Mouse (Mus musculus): Measurements from ENCODE around the gene Ablim1.
A peak's percentile ranks its signal among the peaks of the same experiment; 100 is the strongest.

Ablim1 gene

DNA sequence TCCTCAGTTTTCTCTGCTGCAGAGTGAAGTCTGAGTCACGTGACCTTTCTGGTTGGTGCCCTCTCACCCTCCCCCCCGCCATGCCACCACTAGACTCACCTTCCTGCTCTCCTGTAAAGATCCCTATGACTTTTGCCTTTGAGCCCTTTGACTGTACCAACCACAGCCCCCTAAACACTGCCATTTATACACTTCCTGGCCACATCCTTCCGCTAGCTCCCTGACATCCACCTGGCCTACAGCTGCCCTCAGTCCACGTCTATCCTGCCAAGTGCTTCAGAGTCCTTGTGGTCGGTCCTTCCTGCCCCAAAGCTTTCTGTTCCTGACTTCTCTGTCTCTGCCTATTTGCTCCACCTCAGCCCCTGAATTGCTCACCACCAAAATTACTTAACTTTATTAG, 29.1 kb upstream of the Ablim1 start:
- DNase-seq (ENCODE audit: low spot score) = no peak

DNA sequence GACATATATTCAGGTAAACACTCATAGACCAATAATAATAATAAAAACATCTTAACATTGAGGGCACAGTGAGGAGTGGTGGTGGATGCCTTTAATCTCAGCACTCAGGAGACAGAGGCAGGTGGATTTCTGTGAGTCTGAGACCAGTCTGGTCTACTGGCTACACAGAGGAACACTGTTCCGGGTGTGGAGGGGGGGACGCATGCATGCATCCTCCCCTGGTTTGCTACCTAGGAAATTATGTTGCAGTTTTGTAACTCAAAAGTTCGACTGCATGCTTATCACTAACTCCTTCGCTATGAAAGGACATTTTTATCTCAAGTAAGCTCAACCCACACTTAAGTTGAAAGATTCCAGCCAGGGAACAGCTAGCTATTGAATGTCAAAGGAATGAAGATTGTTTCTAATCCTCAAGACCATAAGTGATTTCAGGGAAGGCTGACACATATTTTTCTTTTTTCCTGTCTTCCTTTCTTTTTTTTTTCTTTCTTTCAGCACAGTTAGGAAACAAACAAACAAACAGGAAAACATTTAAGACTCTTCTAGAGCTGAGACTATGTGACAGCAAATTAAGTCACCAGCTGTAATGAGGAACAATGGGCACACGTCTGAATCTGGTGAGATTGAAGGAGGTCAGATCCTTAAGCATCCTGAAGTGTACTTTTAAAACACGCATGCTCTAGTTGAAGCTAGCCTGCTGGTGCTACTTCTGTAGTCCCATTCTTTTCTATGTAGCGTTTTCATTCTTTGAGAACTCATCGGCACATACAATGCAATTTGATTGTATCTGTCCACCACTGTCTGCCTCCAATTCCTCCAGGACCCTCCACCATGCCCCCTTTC, 26.4 kb upstream of the Ablim1 start:
- no peak for DNase-seq (ENCODE audit: low spot score)

DNA sequence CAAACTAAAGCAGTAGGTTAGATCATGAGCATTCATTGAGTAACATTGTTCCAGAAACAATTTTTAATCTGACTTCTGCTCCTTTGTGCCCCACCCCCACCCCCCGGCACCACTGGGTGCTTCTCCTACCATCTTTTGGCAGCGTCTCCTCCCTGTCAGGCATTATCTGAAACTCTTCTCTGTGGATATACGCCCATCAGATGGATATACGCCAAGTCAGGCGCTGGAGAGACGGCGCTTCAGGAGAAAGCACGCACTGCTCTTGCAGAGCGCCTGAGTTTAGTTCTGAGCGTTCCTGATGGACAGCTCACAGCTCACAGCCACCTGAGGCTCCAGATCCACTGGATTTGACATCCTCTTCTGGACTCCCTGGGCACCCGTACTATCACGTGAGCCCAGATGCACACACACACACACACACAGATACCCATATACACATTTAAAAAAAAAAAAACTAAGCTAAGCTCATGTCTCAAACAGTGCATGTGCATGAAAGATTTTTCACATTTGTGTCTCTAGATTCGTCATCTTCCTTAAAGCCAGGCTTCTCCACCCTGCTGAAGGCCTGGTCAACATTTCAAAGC, 24.7 kb upstream of the Ablim1 start:
- DNase-seq (ENCODE audit: low spot score) = no peak

DNA sequence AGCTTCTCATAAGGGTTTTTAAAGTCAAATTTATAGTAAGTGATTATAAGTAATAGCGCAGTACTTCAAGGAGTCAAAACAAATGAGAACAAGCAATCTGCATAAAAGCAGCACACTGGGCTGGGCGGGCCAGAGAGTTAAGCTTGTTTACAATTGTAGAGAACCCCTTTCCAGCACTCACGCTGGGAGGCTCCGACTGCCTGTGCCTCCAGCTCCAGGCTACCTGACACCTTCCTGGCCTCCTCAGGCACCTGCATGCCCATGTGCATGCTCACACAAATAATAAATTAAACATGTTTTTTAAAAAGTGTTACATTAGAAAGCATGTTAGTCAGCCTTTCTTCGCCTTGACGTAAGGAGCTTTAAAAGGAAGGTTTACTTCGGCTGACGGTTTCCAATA, 20.4 kb upstream of the Ablim1 start:
- DNase-seq (ENCODE audit: low spot score) = no peak

DNA sequence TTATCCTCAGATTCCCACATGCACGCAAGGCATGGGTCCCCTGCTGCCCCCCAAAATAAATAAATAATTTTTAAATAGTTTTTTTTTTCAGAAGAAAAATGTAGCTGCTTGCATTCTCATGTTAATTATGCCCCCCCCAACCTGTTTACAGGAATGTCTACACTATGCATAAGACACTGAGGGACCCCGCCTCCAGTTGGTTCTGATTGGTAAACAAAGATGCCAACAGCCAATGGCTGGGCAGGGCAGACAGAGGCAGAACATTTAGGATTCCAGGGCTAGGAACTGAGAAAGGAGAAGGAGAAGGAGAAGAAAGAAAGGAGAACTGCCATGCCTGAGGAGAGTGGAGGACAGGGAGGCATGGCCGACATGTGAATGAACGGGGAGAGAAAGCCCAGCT, 18.6 kb upstream of the Ablim1 start:
- DNase-seq (ENCODE audit: low spot score) = no peak

DNA sequence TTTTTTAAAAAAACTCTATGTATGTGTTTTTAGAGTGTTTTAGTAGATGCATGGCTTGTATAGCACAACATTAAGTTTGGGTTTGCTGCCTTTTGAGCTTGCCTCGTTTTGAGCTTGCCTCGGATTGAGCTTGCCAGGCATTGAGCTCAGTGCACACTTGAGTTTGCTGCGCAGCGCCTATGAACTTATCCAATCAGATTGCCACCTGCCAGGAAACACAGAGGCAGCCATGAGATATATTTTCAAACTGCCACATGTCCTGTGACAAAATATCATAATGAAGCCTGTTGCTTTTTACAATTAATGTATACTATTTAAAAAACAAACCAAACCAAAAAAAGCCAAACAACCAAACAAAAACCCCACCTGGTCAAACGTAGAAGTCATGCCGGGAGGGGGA, 16.5 kb upstream of the Ablim1 start:
- DNase-seq (ENCODE audit: low spot score) = no peak

DNA sequence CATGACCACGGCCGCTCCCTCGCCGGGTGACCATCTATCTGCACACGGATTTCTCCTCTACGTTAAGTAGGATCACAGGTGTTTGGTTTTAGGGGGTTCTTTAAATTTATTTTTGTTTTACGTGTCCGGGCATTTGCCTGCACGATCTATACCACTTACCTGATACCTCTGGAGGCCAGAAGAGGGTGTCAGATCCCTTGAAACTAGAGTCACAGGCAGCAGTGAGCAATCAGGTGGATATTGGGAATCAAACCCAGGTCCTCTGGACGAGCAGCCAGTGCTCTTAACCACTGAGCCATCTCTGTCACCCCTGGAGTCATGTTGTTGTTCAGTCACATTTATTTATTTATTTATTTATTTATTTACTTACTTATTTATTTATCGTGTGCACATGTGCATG, 15.6 kb upstream of the Ablim1 start:
- DNase-seq (ENCODE audit: low spot score) = no peak

DNA sequence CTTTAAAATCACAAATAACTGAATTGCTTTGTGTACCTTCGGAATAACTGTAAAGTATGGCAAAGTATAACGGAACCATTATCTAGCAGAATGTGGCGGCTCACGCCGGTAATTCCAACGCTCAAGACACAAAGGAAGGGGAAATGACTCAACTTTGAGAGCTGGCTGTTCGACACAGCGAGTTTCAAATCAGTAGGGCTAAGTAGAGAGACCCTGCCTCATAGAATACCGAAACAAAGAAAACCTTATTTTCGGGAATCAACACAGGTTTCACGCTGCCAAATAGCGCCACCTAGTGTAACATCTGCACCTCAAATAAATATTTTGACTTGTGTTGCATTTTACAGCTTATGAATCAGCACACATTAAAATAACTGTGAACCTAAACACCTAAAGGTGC, 14.1 kb upstream of the Ablim1 start:
- DNase-seq (ENCODE audit: low spot score) = peak; percentile 47

DNA sequence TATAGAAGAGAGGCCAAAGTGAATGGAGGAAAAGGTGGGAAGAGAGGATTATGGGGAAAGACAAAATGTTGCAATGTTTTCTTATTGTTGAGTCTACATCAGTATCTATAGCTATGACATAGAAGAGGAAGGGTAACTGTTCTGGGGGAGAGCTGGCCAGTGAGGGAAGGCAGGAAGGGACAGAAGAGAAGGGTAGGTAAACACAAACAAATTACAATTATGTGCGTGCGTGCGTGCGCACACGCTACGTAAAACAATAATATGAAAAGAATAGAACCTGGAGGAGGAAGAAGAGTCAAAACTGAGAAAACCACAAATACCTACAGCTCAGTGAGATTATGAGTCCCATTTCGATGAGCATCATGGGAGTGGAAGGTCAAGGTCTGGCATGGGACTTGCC, 13.6 kb upstream of the Ablim1 start:
- no peak for DNase-seq (ENCODE audit: low spot score)

DNA sequence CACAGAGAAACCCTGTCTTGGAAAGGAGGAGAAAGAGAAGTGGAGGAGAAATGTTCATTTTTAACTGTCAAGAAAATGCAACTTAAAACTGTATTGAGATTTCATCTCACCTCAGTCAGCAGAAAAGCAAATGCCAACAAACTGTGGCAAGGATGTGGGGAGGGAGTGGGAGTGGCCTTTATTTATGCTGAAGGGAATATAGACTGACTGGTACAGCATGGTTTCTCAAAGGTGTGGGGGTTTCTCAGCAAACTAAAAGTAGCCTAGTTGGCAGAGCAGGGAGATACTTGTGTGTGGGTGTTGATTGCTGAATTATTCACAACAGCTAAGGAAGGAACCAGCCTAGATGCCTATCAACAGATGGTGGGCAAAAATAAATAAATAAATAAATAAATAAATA, 13.0 kb upstream of the Ablim1 start:
- DNase-seq (ENCODE audit: low spot score) = no peak

DNA sequence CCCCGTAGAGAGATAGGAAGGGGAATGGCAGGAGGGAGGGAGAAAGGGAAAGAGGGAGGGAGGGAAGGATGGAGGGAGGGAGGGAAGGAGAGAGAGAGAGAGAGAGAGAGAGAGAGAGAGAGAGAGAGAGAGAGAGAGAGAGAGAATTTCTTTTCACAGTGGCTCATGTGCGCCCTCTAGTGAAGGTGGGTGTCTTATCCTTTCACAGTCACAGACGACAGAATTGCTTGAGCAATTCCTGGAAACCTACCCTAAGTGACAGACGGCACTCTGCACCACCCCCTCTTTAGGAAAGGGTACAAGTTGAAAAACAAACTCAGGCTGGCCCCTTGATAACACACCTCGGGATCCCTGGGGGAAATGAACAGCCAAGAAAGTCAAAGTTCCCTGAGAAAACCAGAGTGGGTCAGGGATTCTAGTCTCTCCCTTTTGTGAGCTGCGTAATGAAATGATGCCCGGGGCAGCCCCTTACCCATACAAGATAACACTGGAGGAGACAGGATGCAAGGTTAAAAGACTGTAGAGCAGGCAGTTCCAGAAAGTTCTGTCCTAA, 11.1 kb upstream of the Ablim1 start:
- DNase-seq (ENCODE audit: low spot score) = peak; percentile 74

DNA sequence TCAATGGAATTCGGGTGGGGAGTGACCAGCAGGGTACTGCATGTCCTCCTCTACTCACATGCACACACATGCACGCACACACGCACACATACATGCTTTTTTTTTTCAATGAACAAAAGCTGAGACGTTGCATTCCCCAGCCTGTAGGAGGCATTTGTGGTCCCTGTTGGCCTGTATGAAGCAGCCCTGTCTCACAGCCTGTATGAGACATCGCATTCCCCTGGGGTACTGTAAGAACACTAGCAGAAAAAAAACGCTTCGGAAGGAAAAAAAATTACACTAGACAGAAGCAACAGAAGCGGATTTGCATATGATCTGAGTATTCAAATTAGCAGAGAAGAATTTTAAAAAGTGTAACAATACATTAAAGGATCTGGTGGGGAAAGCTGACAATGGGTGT, 8.4 kb upstream of the Ablim1 start:
- DNase-seq (ENCODE audit: low spot score) = no peak

DNA sequence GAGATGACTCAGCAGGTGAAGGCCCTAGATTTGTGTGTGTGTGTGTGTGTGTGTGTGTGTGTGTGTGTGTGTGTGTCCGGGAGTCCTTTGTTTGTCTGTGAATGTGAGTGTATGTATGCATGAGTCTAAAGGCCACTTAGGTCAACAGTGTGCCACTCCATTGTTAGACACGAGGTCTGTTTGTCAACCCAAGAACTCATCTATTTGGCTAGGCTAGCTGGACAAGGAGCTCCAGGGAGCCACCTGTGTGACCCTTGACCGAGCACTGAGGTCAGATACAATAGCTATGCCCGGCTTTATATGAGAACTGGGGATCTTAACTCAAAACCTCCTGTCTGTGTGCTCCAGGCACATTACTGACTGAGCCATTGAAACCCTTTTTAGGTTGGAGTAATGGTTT, 7.8 kb upstream of the Ablim1 start:
- DNase-seq (ENCODE audit: low spot score) = no peak

DNA sequence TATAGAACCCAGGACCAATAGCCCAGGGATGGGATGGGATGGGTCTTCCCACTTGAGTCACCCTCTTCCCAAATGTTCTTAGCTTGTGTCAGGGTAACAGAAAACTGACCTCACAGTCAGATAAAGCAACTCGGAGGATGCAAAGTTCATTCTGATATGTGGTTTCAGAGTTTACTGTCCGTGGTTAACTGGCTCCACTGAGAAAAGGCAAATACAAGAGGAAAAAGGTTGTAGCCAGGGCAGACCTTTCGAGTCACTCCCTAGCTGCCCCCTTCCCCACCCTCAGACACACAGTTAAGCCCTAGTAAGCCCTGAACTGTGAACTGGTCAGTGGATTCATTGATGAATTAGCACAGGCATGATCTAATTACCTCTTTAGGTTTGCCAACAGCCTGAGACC, 7.1 kb upstream of the Ablim1 start:
- DNase-seq (ENCODE audit: low spot score) = no peak

DNA sequence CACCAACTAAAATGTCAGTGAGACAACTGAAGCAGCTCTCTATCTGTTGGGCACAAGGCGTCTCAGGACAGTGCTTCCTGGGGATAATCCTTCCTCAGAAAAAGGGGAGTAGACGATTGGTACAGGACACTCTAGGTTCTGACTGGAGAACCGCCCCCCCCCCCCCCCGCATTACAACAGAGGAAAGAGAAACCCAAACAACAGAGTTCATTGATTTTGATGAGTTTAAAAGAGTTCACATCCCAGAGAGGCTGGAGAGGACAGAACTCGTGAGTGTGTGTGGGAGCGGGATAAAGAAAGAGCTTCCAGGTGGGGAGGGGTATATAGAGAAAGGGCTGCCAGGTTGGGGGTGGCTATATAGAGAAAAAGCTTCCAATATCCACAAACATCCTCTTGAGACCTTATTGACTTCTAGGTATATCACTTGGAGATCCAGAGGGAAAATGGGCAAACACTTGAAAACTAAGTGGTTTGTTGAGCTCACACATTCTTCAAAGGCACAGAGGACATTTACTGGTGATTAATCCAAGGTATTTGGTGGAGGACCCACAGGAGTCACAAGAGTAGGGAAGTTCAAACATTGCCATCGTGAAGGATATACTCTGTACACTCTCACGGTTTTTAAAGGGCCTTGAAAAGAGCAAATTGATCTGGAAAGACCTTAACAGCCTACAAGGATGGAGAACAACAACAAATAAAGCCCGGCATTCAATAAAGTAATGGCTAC, 6.1 kb upstream of the Ablim1 start:
- no peak for DNase-seq (ENCODE audit: low spot score)

DNA sequence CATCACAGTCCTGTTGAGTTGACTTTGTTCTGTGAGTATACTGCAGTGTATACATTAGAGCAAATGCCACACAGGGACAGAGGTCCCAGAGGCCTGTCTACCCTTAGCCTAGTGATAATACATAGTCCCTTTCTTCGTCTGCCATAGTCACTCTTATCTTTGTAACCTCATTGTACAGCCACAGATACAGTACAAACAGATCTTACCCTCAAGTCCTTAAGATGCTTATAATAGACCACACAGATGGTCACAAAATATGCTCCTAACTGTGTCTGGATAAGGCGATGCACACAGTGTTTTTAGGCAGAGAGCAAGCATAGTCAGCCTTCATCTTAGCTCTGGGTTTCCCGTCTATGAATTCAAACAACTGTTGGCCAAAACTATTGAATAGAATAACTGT, 1.9 kb upstream of the Ablim1 start:
- no peak for DNase-seq (ENCODE audit: low spot score)

DNA sequence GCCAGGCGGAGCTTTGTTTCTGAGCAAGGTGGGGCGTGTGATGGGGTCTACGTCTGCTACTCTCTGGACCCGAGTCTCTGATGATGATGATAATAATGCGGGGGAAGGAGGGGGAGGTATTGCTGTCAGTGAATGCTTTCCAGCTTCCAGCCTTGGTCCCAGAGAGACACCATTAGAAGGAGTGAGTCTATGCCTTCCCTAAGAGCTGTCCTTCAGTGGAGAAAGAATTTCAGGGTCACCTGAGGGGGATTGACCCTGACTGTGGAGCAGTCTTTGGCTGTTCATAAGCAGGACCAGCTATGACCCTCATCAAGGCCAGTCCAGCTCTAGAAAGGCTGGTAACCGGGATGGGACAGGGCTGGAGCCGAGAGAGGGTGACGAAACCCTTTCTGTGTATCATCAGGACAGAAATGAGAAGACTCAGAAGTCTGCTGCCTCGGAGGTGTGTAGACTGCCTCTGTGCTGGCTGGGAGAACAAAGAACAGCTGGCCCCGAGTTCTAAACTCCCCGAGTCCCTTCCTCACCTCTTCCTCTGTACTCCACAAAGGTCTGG, 370 bp upstream of the Ablim1 start:
- no peak for DNase-seq (ENCODE audit: low spot score)

DNA sequence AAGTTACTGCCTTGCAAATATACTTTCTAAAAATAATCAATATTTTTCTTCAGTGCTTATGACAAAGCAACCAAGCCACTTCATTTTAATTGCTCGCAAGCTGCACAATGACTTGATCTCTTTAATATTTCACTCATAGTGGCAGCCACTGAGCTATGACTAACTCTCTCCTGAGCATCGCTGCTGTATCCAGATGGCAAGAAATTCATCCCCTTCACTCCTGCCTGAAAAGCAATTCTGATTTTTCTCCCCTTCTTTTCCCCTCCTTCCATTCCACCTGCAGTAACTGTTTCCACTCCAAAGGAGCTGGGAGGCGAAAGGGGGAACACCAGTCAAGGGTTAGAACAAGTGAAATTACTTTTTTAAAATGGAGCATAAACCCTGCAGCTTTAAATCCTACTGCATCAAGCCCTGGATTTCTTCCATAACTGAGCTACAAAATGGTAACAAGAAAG, 801 bp downstream of the Ablim1 start:
- DNase-seq (ENCODE audit: low spot score) = no peak

DNA sequence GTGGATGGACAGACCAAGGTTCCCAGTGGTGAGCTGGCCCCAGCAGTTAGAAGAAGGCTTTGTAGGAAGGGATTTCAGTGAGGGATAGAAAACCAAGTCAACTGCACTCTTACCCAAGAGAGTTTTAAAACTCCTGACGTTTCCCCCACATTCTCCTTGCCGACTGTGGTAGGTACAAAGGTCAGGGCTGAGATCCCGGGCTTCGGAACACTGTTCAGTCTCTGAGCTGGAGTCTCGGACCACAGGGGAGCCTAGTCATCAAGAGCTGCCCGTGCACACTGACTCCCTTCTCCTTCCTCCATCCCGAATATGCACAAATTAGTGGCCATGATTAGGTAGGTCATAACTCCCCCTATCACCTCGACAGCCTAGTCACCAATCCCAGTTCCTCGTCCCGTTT, 1.5 kb downstream of the Ablim1 start:
- no peak for DNase-seq (ENCODE audit: low spot score)

DNA sequence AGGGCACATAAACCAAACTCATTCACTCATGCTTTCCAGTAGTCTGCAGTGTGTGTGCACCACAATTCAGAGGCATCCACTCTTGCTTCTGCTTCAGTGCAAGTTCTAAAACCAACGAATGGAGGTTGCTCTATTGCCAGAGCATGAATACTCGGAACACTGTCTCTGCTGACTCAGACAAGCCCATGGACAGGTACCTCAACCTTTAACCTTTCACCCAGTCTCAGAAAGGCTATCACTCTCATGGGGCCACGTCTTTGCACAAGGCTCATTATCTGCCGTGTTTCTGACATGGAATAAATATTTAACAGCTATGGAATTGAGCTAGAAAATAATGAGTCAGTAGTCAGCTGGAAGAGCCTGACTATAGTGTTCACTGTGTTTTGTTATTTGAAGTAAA, 4.7 kb downstream of the Ablim1 start:
- no peak for DNase-seq (ENCODE audit: low spot score)

DNA sequence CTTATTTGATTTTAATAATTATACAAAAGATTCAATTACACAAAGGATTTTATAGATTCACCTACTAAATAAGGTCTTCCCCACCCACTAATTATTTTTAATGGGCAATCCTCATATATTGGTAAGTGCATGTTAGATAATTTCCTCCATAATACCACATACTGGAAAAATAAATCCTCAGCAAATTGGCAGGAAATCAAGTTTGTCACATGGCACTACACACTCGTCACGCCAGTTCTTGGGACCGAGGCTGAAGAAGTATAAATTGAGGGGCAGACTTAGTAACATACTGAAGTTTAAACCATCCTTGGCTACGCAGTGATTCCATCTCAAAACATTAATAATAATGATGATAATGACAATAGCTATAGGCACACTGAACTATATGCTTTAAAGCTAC, 8.1 kb downstream of the Ablim1 start:
- no peak for DNase-seq (ENCODE audit: low spot score)

DNA sequence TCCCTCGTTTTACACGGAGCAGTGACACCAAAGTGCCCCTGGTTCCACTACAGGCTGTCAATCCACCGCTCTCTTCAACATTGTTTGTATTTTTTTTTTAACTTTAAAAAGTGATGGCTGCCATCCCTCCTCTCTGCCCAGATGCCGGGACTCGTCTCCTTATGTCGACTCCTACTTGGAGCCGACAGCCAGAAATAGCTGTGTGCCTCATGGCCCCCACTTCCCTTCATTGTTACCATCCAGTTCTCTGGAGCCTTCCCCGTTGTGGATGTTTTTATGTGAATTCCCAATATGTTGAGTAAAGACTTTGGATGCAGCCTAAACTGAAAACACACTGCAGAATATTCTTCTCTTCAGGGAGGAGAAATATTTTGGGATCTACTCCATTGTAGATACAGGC, 8.7 kb downstream of the Ablim1 start:
- no peak for DNase-seq (ENCODE audit: low spot score)

DNA sequence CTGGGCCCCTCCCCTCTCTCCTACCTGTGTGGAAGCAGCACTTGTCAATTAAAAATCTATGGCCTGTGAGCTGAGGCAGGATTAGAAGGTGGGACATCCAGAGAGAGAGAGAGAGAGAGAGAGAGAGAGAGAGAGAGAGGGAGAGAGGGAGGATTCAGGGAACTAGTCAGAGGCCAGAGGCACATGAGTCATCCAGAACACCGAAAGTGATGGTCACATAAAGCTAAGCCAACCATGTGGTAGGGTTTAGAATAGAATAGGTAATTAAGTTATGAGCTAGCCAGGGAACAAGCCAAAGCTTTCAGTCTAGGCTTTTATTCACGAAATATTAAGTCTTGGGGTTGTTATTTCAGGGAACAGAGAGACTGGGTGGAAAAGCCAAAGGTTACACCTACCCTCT, 10.1 kb downstream of the Ablim1 start:
- no peak for DNase-seq (ENCODE audit: low spot score)
